Mouse (Mus musculus) liver, postnatal 0 days (tissue): ENCODE measurements around the gene Psmb1.

Experiments
- CTCF ChIP-seq: sonication (generic); IDR thresholded peaks from 2 replicates; pipeline ENCODE4 v1.5.1; 2016; ENCODE audit warnings: antibody characterized with exemption, low read depth
- EP300 ChIP-seq: IDR thresholded peaks from 2 replicates; pipeline ENCODE4 v1.6.1; 2016; ENCODE audit warnings: antibody characterized with exemption, low read depth, mild to moderate bottlenecking

DNA sequence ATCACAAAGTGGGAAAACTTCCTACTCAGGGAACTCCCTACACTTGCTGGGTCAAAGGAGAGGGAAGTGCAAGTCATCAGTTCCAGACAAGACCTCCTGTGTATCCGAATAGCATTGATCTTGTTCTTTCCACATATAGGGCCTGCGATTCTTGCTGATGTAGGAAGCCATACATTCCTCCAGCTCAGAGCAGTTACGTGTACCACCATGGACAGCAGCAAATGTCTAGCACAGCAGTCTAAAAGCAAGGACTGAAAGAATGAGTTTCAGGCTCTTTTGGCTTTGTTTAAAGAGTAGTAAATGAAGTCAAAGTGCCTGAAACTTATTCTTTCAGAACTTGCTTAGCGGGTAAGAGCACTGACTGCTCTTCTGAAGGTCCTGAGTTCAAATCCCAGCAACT is 44.3 kb downstream of the Psmb1 start:
- TF ChIP-seq CTCF (no peak), EP300 (no peak)
